Mouse (Mus musculus) embryonic fibroblast, embryonic 13.5 days (primary cell): ENCODE measurements around the gene Cntln.

Experiments used
- CTCF ChIP-seq: IDR thresholded peaks from 2 replicates; pipeline ENCODE4 v1.5.1; 2011; ENCODE audit warnings: mild to moderate bottlenecking, control low read depth, low read length, moderate library complexity, borderline replicate concordance; ENCODE audit not compliant: insufficient read depth
- POLR2A ChIP-seq: IDR thresholded peaks from 2 replicates; pipeline ENCODE4 v1.6.1; 2011; ENCODE audit warnings: low read depth, mild to moderate bottlenecking, control low read depth, low read length, moderate library complexity

- TF ChIP-seq CTCF (no peak), POLR2A (no peak)
Observed at GRCm38 (mm10) chr4:85106416-85106815, 222.3 kb downstream of the Cntln start.
